Mouse (Mus musculus): Measurements from ENCODE around the gene Sele. TPM values are rescaled to one million over a fixed set of nuclear protein-coding genes. Genes with fewer than 3 reads are reported as not detected.

The Sele gene
- polyA plus RNA-seq, 1 experiment from 2014 or later: 2.3 TPM

- ATAC-seq (replicated peaks; ENCODE audit: insufficient number of reproducible peaks, insufficient read depth, low FRiP score, low read depth): no peak
- H3K4me1 ChIP-seq (replicated peaks): no peaks in the 10 kb centered on the region
- no peak overlapping the region for H3K4me3 ChIP-seq
- no peaks in the 10 kb centered on the region for H3K36me3 ChIP-seq
- no peaks in the 10 kb centered on the region for H3K27me3 ChIP-seq
- WGBS: 78% methylated on average over 4 of the region's 4 CpGs
- no peaks in the 10 kb centered on the region for H3K9me3 ChIP-seq (replicated peaks)
- no peak overlapping the region for H3K4me2 ChIP-seq
- no peak overlapping the region for H3K27ac ChIP-seq
- no peak overlapping the region for H3K9ac ChIP-seq
These were observed 24.0 kb downstream of the Sele start for GRCm38 (mm10) chr1:164072001-164072400.

GRCm38 (mm10) chr1:164073091-164073490, 25.1 kb downstream of the Sele start:
- Histone ChIP-seq H3K4me2 (no peak overlapping the region), H3K27me3 (no peaks in the 10 kb centered on the region), H3K9me3 (replicated peaks) (no peaks in the 10 kb centered on the region), H3K36me3 (no peaks in the 10 kb centered on the region), H3K9ac (no peak overlapping the region), H3K27ac (no peak overlapping the region), H3K4me1 (replicated peaks) (no peaks in the 10 kb centered on the region), H3K4me3 (no peak overlapping the region)
- WGBS: 72% methylated on average over 9 of the region's 9 CpGs
- ATAC-seq (replicated peaks; ENCODE audit: insufficient number of reproducible peaks, insufficient read depth, low FRiP score, low read depth): no peak

GRCm38 (mm10) chr1:164073803-164074202, 25.8 kb downstream of the Sele start:
- Histone ChIP-seq H3K27ac (no peak overlapping the region), H3K9ac (no peak overlapping the region), H3K27me3 (no peaks in the 10 kb centered on the region), H3K4me1 (replicated peaks) (no peaks in the 10 kb centered on the region), H3K36me3 (no peaks in the 10 kb centered on the region), H3K9me3 (replicated peaks) (no peaks in the 10 kb centered on the region), H3K4me3 (no peak overlapping the region), H3K4me2 (no peak overlapping the region)
- ATAC-seq (replicated peaks; ENCODE audit: insufficient number of reproducible peaks, insufficient read depth, low FRiP score, low read depth): no peak
- 63% methylated on average over 7 of the region's 7 CpGs for WGBS

GRCm38 (mm10) chr1:164074606-164075140, 26.6 kb downstream of the Sele start:
- no peaks in the 10 kb centered on the region for H3K27me3 ChIP-seq

GRCm38 (mm10) chr1:164075416-164075815, 27.4 kb downstream of the Sele start:
- no peaks in the 10 kb centered on the region for H3K36me3 ChIP-seq
- no peaks in the 10 kb centered on the region for H3K27me3 ChIP-seq
- H3K9ac ChIP-seq: no peak overlapping the region
- no peak for ATAC-seq (replicated peaks; ENCODE audit: insufficient number of reproducible peaks, insufficient read depth, low FRiP score, low read depth)
- no peak overlapping the region for H3K27ac ChIP-seq
- WGBS: 91% methylated on average over 1 of the region's 1 CpGs
- no peak overlapping the region for H3K4me3 ChIP-seq
- H3K9me3 ChIP-seq (replicated peaks): no peaks in the 10 kb centered on the region
- H3K4me1 ChIP-seq (replicated peaks): no peaks in the 10 kb centered on the region
- H3K4me2 ChIP-seq: no peak overlapping the region

More at GRCm38 (mm10) chr1:164074606-164075140, 26.6 kb downstream of the Sele start:
- Histone ChIP-seq H3K27ac (no peak overlapping the region), H3K4me1 (replicated peaks) (no peaks in the 10 kb centered on the region), H3K9ac (no peak overlapping the region), H3K9me3 (replicated peaks) (no peaks in the 10 kb centered on the region), H3K4me3 (no peak overlapping the region), H3K4me2 (no peak overlapping the region), H3K36me3 (no peaks in the 10 kb centered on the region)
- WGBS: 82% methylated on average over 2 of the region's 2 CpGs
- no peak for ATAC-seq (replicated peaks; ENCODE audit: insufficient number of reproducible peaks, insufficient read depth, low FRiP score, low read depth)

GRCm38 (mm10) chr1:164076441-164076840, 28.4 kb downstream of the Sele start:
- Histone ChIP-seq H3K36me3 (no peaks in the 10 kb centered on the region), H3K27me3 (no peaks in the 10 kb centered on the region), H3K9ac (no peak overlapping the region), H3K4me1 (replicated peaks) (no peaks in the 10 kb centered on the region), H3K4me3 (no peak overlapping the region), H3K4me2 (no peak overlapping the region), H3K27ac (no peak overlapping the region), H3K9me3 (replicated peaks) (no peaks in the 10 kb centered on the region)
- 32% methylated on average over 1 of the region's 1 CpGs for WGBS
- ATAC-seq (replicated peaks; ENCODE audit: insufficient number of reproducible peaks, insufficient read depth, low FRiP score, low read depth): no peak

GRCm38 (mm10) chr1:164077031-164077430, 29.0 kb downstream of the Sele start:
- Histone ChIP-seq H3K9me3 (replicated peaks) (no peaks in the 10 kb centered on the region), H3K4me1 (replicated peaks) (no peaks in the 10 kb centered on the region), H3K27ac (no peak overlapping the region), H3K9ac (no peak overlapping the region), H3K4me3 (no peak overlapping the region), H3K36me3 (no peaks in the 10 kb centered on the region), H3K4me2 (no peak overlapping the region), H3K27me3 (no peaks in the 10 kb centered on the region)
- ATAC-seq (replicated peaks; ENCODE audit: insufficient number of reproducible peaks, insufficient read depth, low FRiP score, low read depth): no peak
- 73% methylated on average over 3 of the region's 3 CpGs for WGBS

GRCm38 (mm10) chr1:164078323-164078741, 30.3 kb downstream of the Sele start:
- no peak overlapping the region for H3K27ac ChIP-seq
- ATAC-seq (replicated peaks; ENCODE audit: insufficient number of reproducible peaks, insufficient read depth, low FRiP score, low read depth): no peak
- no peaks in the 10 kb centered on the region for H3K36me3 ChIP-seq
- WGBS: 76% methylated on average over 4 of the region's 4 CpGs
- H3K9ac ChIP-seq: no peak overlapping the region
- H3K9me3 ChIP-seq (replicated peaks): no peaks in the 10 kb centered on the region
- no peak overlapping the region for H3K4me2 ChIP-seq
- no peaks in the 10 kb centered on the region for H3K27me3 ChIP-seq
- no peak overlapping the region for H3K4me3 ChIP-seq
- H3K4me1 ChIP-seq (replicated peaks): no peaks in the 10 kb centered on the region

GRCm38 (mm10) chr1:164079091-164079490, 31.1 kb downstream of the Sele start:
- Histone ChIP-seq H3K9ac (no peak overlapping the region), H3K27me3 (no peaks in the 10 kb centered on the region), H3K4me1 (replicated peaks) (no peaks in the 10 kb centered on the region), H3K9me3 (replicated peaks) (no peaks in the 10 kb centered on the region), H3K36me3 (no peaks in the 10 kb centered on the region), H3K4me3 (no peak overlapping the region), H3K4me2 (no peak overlapping the region), H3K27ac (no peak overlapping the region)
- WGBS: 79% methylated on average over 11 of the region's 11 CpGs
- no peak for ATAC-seq (replicated peaks; ENCODE audit: insufficient number of reproducible peaks, insufficient read depth, low FRiP score, low read depth)

- WGBS: 78% methylated on average over 4 of the region's 4 CpGs
- Histone ChIP-seq H3K4me1 (replicated peaks) (no peaks in the 10 kb centered on the region), H3K9me3 (replicated peaks) (no peaks in the 10 kb centered on the region), H3K27ac (no peak overlapping the region), H3K9ac (no peak overlapping the region), H3K36me3 (no peaks in the 10 kb centered on the region), H3K4me3 (no peak overlapping the region), H3K27me3 (no peaks in the 10 kb centered on the region), H3K4me2 (no peak overlapping the region)
- no peak for ATAC-seq (replicated peaks; ENCODE audit: insufficient number of reproducible peaks, insufficient read depth, low FRiP score, low read depth)
These were observed 35.0 kb downstream of the Sele start for GRCm38 (mm10) chr1:164083046-164083445.

GRCm38 (mm10) chr1:164086797-164087196, 38.8 kb downstream of the Sele start:
- H3K27ac ChIP-seq: no peak overlapping the region
- no peak overlapping the region for H3K4me2 ChIP-seq
- no peak for ATAC-seq (replicated peaks; ENCODE audit: insufficient number of reproducible peaks, insufficient read depth, low FRiP score, low read depth)
- H3K36me3 ChIP-seq: no peaks in the 10 kb centered on the region
- H3K4me1 ChIP-seq (replicated peaks): no peaks in the 10 kb centered on the region
- no peak overlapping the region for H3K9ac ChIP-seq
- H3K27me3 ChIP-seq: no peaks in the 10 kb centered on the region
- 78% methylated on average over 3 of the region's 3 CpGs for WGBS
- no peaks in the 10 kb centered on the region for H3K9me3 ChIP-seq (replicated peaks)
- H3K4me3 ChIP-seq: no peak overlapping the region

- H3K27me3 ChIP-seq: no peaks in the 10 kb centered on the region
- H3K9ac ChIP-seq: no peak overlapping the region
- H3K4me1 ChIP-seq (replicated peaks): no peaks in the 10 kb centered on the region
- no peak overlapping the region for H3K4me3 ChIP-seq
- 83% methylated on average over 5 of the region's 5 CpGs for WGBS
- H3K27ac ChIP-seq: no peak overlapping the region
- ATAC-seq (replicated peaks; ENCODE audit: insufficient number of reproducible peaks, insufficient read depth, low FRiP score, low read depth): no peak
- no peak overlapping the region for H3K4me2 ChIP-seq
- no peaks in the 10 kb centered on the region for H3K9me3 ChIP-seq (replicated peaks)
- no peaks in the 10 kb centered on the region for H3K36me3 ChIP-seq
These were observed 39.8 kb downstream of the Sele start for GRCm38 (mm10) chr1:164087872-164088271.
